Mouse (Mus musculus) heart, postnatal 0 days (tissue): ENCODE measurements around the gene Olfr543. TPM values are rescaled to one million over a fixed set of nuclear protein-coding genes. Genes with fewer than 3 reads are reported as not detected.
A peak's percentile ranks its signal among the peaks of the same experiment; 100 is the strongest.

Source experiments
- ATAC-seq: fragments of 200-750 bp; cut with Nextera tagmentation; 2 replicates; pipeline ENCODE4 v1.8.0; 2017; ENCODE audit warnings: low read depth, moderate number of reproducible peaks, moderate library complexity; ENCODE audit not compliant: insufficient read depth
- DNase-seq: peaks from one replicate; pipeline ENCODE4 v3.0.0-alpha.2; 2016; ENCODE audit warnings: low spot score
- H3K27ac ChIP-seq: fragments of 300-500 bp; sonication (generic); 2 replicates; pipeline ENCODE4 v1.5.1; 2014; ENCODE audit warnings: low read depth, mild to moderate bottlenecking
- H3K27me3 ChIP-seq: fragments of 300-500 bp; sonication (generic); 2 replicates; pipeline ENCODE4 v1.6.1; 2014; ENCODE audit warnings: low read length, mixed read lengths; ENCODE audit not compliant: control insufficient read depth, insufficient read depth
- H3K36me3 ChIP-seq: fragments of 300-500 bp; sonication (generic); replicated peaks from 2 replicates; pipeline ENCODE4 v1.6.1; 2014; ENCODE audit warnings: low read length, mixed read lengths; ENCODE audit not compliant: control insufficient read depth, insufficient read depth
- H3K4me1 ChIP-seq: fragments of 300-500 bp; sonication (generic); 2 replicates; pipeline ENCODE4 v1.6.1; 2014; ENCODE audit warnings: antibody characterized with exemption; ENCODE audit not compliant: control insufficient read depth, insufficient read depth
- H3K4me2 ChIP-seq: fragments of 300-500 bp; sonication (generic); 2 replicates; pipeline ENCODE4 v1.6.1; 2014; ENCODE audit warnings: low read depth, mild to moderate bottlenecking, low read length, moderate library complexity
- H3K4me3 ChIP-seq: fragments of 300-500 bp; sonication (generic); 2 replicates; pipeline ENCODE4 v1.5.1; 2014; ENCODE audit warnings: low read depth, low read length
- H3K9ac ChIP-seq: fragments of 300-500 bp; sonication (generic); replicated peaks from 2 replicates; pipeline ENCODE4 v1.6.1; 2014; ENCODE audit warnings: low read depth, low read length, mixed read lengths
- H3K9me3 ChIP-seq: fragments of 300-500 bp; sonication (generic); replicated peaks from 2 replicates; pipeline ENCODE4 v1.6.1; 2016; ENCODE audit warnings: low read length; ENCODE audit not compliant: control insufficient read depth
- CTCF ChIP-seq: IDR thresholded peaks from 2 replicates; pipeline ENCODE4 v1.5.1; 2016; ENCODE audit warnings: antibody characterized with exemption, control low read depth, low read depth
- EP300 ChIP-seq: IDR thresholded peaks from 2 replicates; pipeline ENCODE4 v1.6.1; 2016; ENCODE audit warnings: antibody characterized with exemption, low read depth
- WGBS: fragments of 180-500 bp; shearing (Covaris S2); extraction: QIAGEN DNeasy Blood & Tissue Kit; methylation state at CpG from one replicate; pipeline ENCODE4 v1.1.7; 2014; 5-methylcytosine and 5-hydroxymethylcytosine counted together
- polyA plus RNA-seq: library from polyadenylated mRNA; unstranded; fragments of >200 nt; fragmentation: Nextera tagmentation; extraction: Ambion mirVana; gene quantifications from 2 replicates; pipeline ENCODE4 v1.2.1, GENCODE M21; 2015
- total RNA-seq: library from RNA; depleted of rRNA; stranded (reverse); fragments of >200 nt; gene quantifications from 2 replicates; pipeline ENCODE4 v1.2.3, GENCODE M21; 2014; ENCODE audit warnings: low replicate concordance; rRNA removed

The Olfr543 gene
- total RNA-seq (not detected in 2 replicates), polyA plus RNA-seq (not detected in 2 replicates)

DNA sequence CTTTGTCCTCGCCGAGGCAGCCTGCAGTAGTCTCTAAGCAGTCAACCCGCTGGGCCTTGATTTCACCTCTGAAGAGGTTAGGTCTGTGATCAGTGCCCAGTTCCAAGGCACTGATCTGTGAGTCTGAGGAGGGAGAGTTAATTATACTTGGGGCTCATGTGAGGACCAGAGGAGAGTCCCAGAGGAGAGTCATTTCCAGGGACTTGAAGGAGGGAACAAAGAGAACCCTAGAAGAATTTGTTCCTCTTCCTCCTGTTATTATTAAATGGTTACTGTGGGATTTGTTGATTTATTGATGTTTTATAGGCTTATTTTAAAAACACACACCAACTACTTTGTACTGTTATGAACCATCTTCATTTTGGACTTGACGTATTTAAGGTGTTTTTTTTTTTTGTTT lies at the start of gene Olfr543:
Gene Olfr543, minus strand, starts transcription at position 101 of the 400 bp plus-strand sequence.
- Histone ChIP-seq H3K27me3 (no peaks in the 10 kb centered on the region), H3K27ac (no peak within 1 kb of the TSS), H3K36me3 (no peaks in the 10 kb centered on the region), H3K9ac (no peak within 1 kb of the TSS), H3K9me3 (no peaks in the 10 kb centered on the region), H3K4me3 (no peak within 1 kb of the TSS), H3K4me2 (no peak within 1 kb of the TSS), H3K4me1 (peaks cover 5% of the 10 kb centered on the region; the same call in 1 of the 2 replicates)
- WGBS: 94% methylated on average over 4 of the region's 4 CpGs
- ATAC-seq (no peak), DNase-seq (no peak)
- TF ChIP-seq CTCF (no peak), EP300 (no peak)

DNA sequence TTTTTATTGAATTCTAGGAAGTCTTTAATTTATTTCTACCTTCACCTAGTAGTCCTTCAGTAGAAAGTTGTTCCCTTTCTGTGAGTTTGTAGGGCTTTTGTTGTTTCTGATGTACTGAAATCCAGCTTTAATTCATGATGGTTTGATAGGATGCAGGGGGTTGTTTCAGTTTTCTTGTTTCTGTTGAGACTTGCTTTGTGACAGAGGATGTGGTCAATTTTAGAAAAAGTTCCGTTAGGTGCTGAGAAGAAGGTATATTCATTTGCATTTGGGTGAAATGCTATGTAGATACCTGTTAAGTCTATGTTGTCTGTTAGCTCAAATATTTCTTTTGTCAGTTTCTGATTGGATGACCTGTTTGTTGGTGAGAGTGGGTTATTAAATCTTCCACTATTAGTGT lies 47.6 kb upstream of the Olfr543 start:
- Histone ChIP-seq H3K27me3 (no peaks in the 10 kb centered on the region), H3K4me3 (no peak overlapping the region), H3K9me3 (no peaks in the 10 kb centered on the region), H3K4me2 (no peak overlapping the region), H3K27ac (no peak overlapping the region), H3K4me1 (no peaks in the 10 kb centered on the region), H3K36me3 (no peaks in the 10 kb centered on the region), H3K9ac (no peak overlapping the region)
- 69% methylated on average over 1 of the region's 1 CpGs for WGBS
- no peak for ATAC-seq
- DNase-seq: no peak
- TF ChIP-seq CTCF (no peak), EP300 (no peak)

DNA sequence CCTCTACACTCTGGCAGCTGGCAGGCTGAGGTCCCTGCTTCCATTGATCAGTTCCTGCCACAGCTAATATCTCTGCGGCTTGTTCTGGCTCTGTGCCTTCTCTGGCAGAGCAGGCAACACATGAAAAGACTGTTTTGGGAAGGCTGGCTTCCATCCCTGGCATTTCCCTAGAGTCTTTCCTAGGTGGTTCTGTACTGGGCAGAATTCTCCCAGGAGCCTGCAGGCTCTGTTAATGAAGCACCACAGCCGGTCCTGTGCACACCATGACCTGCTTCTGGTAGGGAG lies 35.5 kb upstream of the Olfr543 start:
- Histone ChIP-seq H3K4me3 (no peak overlapping the region), H3K4me1 (no peaks in the 10 kb centered on the region), H3K36me3 (no peaks in the 10 kb centered on the region), H3K27me3 (peaks cover 17% of the 10 kb centered on the region), H3K4me2 (no peak overlapping the region), H3K9ac (no peak overlapping the region), H3K27ac (no peak overlapping the region), H3K9me3 (no peaks in the 10 kb centered on the region)
- ATAC-seq: no peak
- TF ChIP-seq EP300 (no peak), CTCF (no peak)
- 54% methylated on average over 2 of the region's 2 CpGs for WGBS
- no peak for DNase-seq

DNA sequence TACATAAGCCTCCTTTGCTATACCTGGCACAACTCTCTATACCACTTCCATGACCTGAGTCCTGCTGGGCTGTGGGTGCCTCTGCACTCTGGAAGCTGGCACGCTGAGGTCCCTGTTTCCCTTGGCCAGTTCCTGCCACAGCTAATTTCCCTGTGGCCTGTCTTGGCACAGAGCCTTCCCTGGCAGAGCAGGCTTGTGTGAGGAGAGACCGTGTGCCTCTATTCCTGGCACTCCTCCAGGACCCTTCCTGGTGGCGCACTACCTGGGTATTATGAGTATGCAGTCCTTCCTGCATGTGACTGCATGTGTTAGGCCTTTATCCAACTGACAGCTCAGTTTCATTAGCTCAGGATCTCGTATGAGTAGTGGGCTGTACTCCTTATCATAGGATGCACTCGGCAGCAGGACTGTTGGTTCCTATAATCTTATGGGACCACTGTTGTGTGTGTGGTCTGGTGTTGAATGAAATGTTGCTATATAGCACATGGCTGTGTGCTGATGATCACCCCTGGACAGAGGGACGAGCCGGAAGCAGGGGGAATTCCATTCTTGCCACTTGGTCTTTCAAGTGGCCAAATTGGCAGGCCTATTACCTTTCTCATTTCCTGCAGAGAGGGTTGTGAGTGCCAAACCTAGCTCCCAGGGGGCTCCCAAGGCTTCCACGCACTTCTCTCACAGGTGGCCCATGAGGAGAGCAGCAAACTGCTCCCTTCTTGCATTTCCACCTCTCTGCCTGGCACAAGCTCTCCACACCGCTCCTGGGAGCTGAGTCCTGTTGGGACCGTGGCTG lies 35.0 kb upstream of the Olfr543 start:
- H3K4me2 ChIP-seq: no peak overlapping the region
- ATAC-seq (peak; percentile 31; the same call in 1 of the 2 replicates), DNase-seq (peak; percentile 18)
- H3K27me3 ChIP-seq: peaks cover 17% of the 10 kb centered on the region
- no peaks in the 10 kb centered on the region for H3K4me1 ChIP-seq
- WGBS: 33% methylated on average over 10 of the region's 10 CpGs
- no peak for TF ChIP-seq EP300
- TF ChIP-seq CTCF: no peak
- H3K9me3 ChIP-seq: no peaks in the 10 kb centered on the region
- H3K9ac ChIP-seq: no peak overlapping the region
- no peaks in the 10 kb centered on the region for H3K36me3 ChIP-seq
- H3K27ac ChIP-seq: no peak overlapping the region
- H3K4me3 ChIP-seq: no peak overlapping the region

DNA sequence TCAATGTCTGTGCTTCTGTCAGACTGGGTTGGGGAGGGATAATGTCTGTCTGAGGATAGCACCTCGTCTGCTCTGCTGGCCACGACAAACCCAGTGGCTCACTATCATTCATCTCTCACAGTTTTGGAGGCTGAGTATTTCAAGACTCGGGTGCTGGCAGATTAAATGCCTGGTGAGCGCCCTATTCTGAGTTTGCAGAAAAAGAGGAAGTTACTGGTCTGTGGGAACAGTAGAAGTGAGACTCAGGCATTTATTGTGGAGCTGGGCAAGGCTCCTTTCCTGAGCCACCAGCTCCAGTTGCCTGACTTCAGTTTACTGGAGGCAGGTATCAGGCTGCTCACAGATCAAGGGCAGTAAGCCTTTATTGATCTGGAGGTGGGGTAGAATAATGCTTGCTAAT lies 32.7 kb upstream of the Olfr543 start:
- ATAC-seq (no peak), DNase-seq (no peak)
- Histone ChIP-seq H3K27ac (no peak overlapping the region), H3K9me3 (no peaks in the 10 kb centered on the region), H3K27me3 (peaks cover 17% of the 10 kb centered on the region), H3K9ac (no peak overlapping the region), H3K4me2 (no peak overlapping the region), H3K4me3 (no peak overlapping the region), H3K36me3 (no peaks in the 10 kb centered on the region), H3K4me1 (no peaks in the 10 kb centered on the region)
- WGBS: 51% methylated on average over 4 of the region's 4 CpGs
- TF ChIP-seq EP300 (no peak), CTCF (no peak)
